Mouse (Mus musculus) myocyte (in vitro differentiated cells): ENCODE results near the gene Shroom3. TPM values are rescaled to one million over a fixed set of nuclear protein-coding genes. Genes with fewer than 3 reads are reported as not detected.

ENCODE experiments used
- H3K27me3 ChIP-seq: one replicate; pipeline ENCODE4 v1.6.1; 2011; ENCODE audit not compliant: control insufficient read depth, insufficient read depth, insufficient read length
- H3K36me3 ChIP-seq: one replicate; pipeline ENCODE4 v1.6.1; 2011; ENCODE audit not compliant: control insufficient read depth, insufficient read depth
- H3K4me2 ChIP-seq: one replicate; pipeline ENCODE4 v1.6.1; 2011; ENCODE audit warnings: low read depth, control low read depth
- H3K4me3 ChIP-seq: one replicate; pipeline ENCODE4 v1.5.1; 2011; ENCODE audit warnings: mild to moderate bottlenecking, control low read depth, moderate library complexity
- H3K79me2 ChIP-seq: one replicate; pipeline ENCODE4 v1.6.1; 2011; ENCODE audit not compliant: control insufficient read depth, insufficient read depth
- H3ac ChIP-seq: one replicate; pipeline ENCODE4 v1.6.1; 2011; ENCODE audit not compliant: control insufficient read depth, insufficient read length
- CEBPB ChIP-seq: IDR thresholded peaks from 2 replicates; pipeline ENCODE4 v1.6.1; 2011; ENCODE audit warnings: mild to moderate bottlenecking, moderate library complexity; ENCODE audit not compliant: poor library complexity, insufficient read depth, severe bottlenecking
- E2F4 ChIP-seq: IDR thresholded peaks from one replicate; pipeline ENCODE4 v1.6.1; 2011; ENCODE audit warnings: mild to moderate bottlenecking, control low read depth, moderate library complexity; ENCODE audit not compliant: insufficient read depth
- MAX ChIP-seq: IDR thresholded peaks from one replicate; pipeline ENCODE4 v1.6.1; 2011; ENCODE audit warnings: low read depth, mild to moderate bottlenecking, control low read depth
- MYOD1 ChIP-seq, 3 experiments: IDR thresholded peaks; one replicate each; pipeline ENCODE4 v1.6.1; 2011; ENCODE audit warnings: control low read depth in 2 of 3, low read depth in 2 of 3, mild to moderate bottlenecking in 2 of 3, moderate library complexity in 1 of 3; ENCODE audit not compliant: insufficient read length in 2 of 3, control insufficient read depth in 1 of 3
- MYOG ChIP-seq, 3 experiments: IDR thresholded peaks; one replicate each; pipeline ENCODE4 v1.6.1; 2011; ENCODE audit warnings: control low read depth in 2 of 3, low read depth in 2 of 3, mild to moderate bottlenecking in 2 of 3; ENCODE audit not compliant: insufficient read length in 2 of 3, control insufficient read depth in 1 of 3, insufficient read depth in 1 of 3
- POLR2A ChIP-seq: IDR thresholded peaks from one replicate; pipeline ENCODE4 v1.6.1; 2011; ENCODE audit warnings: low read depth, mild to moderate bottlenecking, control low read depth, moderate library complexity; ENCODE audit not compliant: insufficient read length
- POLR2AphosphoS2 ChIP-seq: IDR thresholded peaks from one replicate; pipeline ENCODE4 v1.6.1; 2011; ENCODE audit warnings: low read depth, control low read depth; ENCODE audit not compliant: insufficient read length
- REST ChIP-seq: IDR thresholded peaks from one replicate; pipeline ENCODE4 v1.6.1; 2011; ENCODE audit warnings: mild to moderate bottlenecking, control low read depth, moderate library complexity; ENCODE audit not compliant: insufficient read depth, insufficient read length
- SRF ChIP-seq: IDR thresholded peaks from one replicate; pipeline ENCODE4 v1.6.1; 2011; ENCODE audit warnings: low read depth; ENCODE audit not compliant: control insufficient read depth, insufficient read length
- TCF12 ChIP-seq: IDR thresholded peaks from one replicate; pipeline ENCODE4 v1.6.1; 2011; ENCODE audit warnings: mild to moderate bottlenecking, control low read depth; ENCODE audit not compliant: poor library complexity, insufficient read depth, severe bottlenecking
- TCF3 ChIP-seq: IDR thresholded peaks from one replicate; pipeline ENCODE4 v1.6.1; 2011; ENCODE audit warnings: low read depth, control low read depth; ENCODE audit not compliant: insufficient read length
- USF1 ChIP-seq: IDR thresholded peaks from one replicate; pipeline ENCODE4 v1.6.1; 2011; ENCODE audit warnings: low read depth, mild to moderate bottlenecking, control low read depth, moderate library complexity
- polyA plus RNA-seq: library from polyadenylated mRNA; unstranded; fragments of >200 nt; fragmentation: generic; extraction: Trizol; gene quantifications from one replicate; pipeline ENCODE4 v1.2.1, GENCODE M21; 2012; ENCODE audit warnings: missing spikeins

Shroom3 gene
- polyA plus RNA-seq, 1 experiment = 7.1 TPM

DNA sequence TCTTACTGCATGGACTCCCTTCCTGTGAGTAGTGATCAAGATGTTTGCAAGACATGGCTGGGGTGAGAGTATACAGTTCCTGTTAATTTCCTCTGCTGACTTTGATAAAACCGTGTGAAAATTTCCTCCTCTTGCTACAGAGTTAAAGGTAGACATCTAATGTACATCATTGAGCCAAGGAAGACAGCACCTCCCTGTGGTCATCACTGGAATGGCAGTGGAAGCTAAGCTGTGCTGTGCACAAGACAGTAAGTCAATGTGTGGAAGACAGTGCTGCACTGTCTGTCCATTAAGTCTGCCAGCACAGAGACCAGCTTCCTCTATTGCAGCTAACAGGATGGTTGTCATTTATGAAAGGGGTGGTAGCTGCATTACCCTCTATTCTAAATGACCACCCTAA, 27.0 kb upstream of the Shroom3 start:
- H3K4me3 ChIP-seq = no peak overlapping the region
- H3K36me3 ChIP-seq = no peaks in the 10 kb centered on the region
- H3K27me3 ChIP-seq = peaks cover 3% of the 10 kb centered on the region
- no peaks in the 10 kb centered on the region for H3K79me2 ChIP-seq
- H3K4me2 ChIP-seq = no peak overlapping the region
- no peak for TF ChIP-seq E2F4
- TF ChIP-seq MYOD1 (IDR thresholded peaks at IDR 0.05; ENCODE audit: control insufficient read depth in 1 of 3, insufficient read length in 2 of 3, low read depth in 2 of 3) = no peak
- TF ChIP-seq POLR2A = no peak
- no peak for TF ChIP-seq MAX
- TF ChIP-seq REST = no peak
- TF ChIP-seq TCF3 = no peak
- no peak for TF ChIP-seq POLR2AphosphoS2
- H3ac ChIP-seq = no peak overlapping the region

DNA sequence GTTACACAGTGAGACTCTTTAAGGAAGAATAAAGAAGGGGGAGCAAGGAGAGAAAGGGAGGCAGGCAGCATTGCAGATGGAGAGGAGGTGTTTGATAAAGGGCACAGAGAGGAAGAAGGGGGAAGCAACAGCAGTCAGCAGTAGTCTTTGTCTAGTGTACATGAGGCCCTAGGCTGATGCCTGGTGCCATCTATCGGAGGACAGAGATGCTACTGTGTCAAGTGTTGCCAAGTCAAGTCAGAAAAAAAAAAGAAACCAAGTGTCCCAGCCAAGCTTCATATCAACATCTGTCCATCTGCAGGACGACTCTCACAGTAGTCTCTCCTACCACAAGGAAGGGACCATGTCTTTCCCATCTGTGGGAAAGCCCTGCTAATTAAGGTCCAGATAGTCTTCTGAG, 18.9 kb upstream of the Shroom3 start:
- Histone ChIP-seq H3K27me3 (no peaks in the 10 kb centered on the region), H3K36me3 (no peaks in the 10 kb centered on the region), H3K4me2 (no peak overlapping the region), H3K79me2 (no peaks in the 10 kb centered on the region), H3K4me3 (no peak overlapping the region), H3ac (no peak overlapping the region)
- TF ChIP-seq USF1 (no peak), TCF3 (no peak), REST (no peak), TCF12 (no peak), CEBPB (no peak), SRF (no peak)

DNA sequence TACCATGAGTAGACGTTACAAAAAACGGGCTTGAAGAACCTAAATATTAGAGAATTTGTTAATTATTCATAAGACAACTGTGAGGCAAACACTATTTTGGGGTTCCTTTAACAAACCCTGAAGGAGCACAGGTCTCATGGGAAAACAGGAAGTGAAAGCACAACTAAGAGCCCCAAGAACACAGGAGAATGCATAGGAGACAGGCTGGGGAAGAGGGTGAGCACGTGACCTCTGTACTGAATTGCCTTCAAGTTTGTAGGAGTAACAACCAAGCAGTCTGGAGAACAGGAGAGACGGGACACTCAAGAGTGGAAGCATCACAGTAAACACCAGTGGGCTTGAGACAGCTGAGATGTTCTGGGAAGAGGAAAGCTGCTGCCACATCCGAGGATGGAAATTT, 16.4 kb upstream of the Shroom3 start:
- no peak overlapping the region for H3K4me2 ChIP-seq
- TF ChIP-seq USF1 (peak; percentile 54), MAX (no peak)

DNA sequence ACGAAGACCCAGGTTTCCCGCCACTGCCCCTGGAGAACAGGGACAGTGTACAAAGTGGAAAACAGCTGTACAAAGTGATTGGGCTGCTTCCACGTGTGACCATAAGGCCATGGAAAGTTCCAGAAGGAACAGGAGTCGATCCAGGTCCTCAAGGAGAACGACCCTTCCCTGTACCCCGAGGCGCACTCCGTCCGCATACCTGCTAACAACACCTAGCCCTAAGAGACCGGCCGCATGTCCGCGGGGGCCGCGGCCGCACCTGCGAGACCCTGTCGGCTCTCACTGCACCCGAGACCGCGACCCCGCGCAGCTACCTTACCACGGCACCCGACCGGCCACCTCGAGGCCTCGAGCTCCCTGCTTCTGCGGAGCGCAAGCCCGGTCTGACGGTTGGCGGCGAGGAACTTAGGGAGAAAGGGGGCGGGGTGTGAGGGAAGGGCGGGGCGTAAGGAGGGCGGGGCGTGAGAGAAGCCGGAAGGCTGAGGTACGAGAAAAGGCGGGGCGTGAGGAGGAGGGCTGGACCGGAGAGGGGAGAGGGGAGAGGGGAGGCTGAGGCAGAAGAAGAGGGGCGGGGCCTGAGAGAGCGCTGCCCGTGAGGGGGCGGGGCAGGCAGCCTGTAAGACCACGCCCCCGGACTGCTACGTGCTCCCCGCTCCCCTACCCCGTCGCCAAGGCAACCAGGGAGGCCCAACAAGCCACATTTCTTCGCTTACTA, 8.2 kb upstream of the Shroom3 start, which contains the start of gene Ccdc158:
TSS of gene Ccdc158 (minus strand) at position 413 of the 715 bp plus-strand sequence.
- Histone ChIP-seq H3K27me3 (peaks cover 15% of the 10 kb centered on the region), H3ac (no peak within 1 kb of the TSS), H3K4me2 (no peak within 1 kb of the TSS), H3K4me3 (no peak within 1 kb of the TSS), H3K79me2 (no peaks in the 10 kb centered on the region), H3K36me3 (no peaks in the 10 kb centered on the region)
- TF ChIP-seq POLR2AphosphoS2 (no peak), TCF12 (no peak), SRF (no peak), MYOD1 (IDR thresholded peaks at IDR 0.05; ENCODE audit: control insufficient read depth in 1 of 3, insufficient read length in 2 of 3, low read depth in 2 of 3) (no peak), MYOG (IDR thresholded peaks at IDR 0.05; ENCODE audit: control insufficient read depth in 1 of 3, insufficient read depth in 1 of 3, insufficient read length in 2 of 3, low read depth in 2 of 3) (no peak), USF1 (no peak), TCF3 (no peak), POLR2A (no peak), E2F4 (no peak), REST (no peak), MAX (no peak), CEBPB (no peak)

More for the DNA sequence above, 16.4 kb upstream of the Shroom3 start:
- Histone ChIP-seq H3K27me3 (peaks cover 5% of the 10 kb centered on the region), H3K36me3 (no peaks in the 10 kb centered on the region), H3ac (no peak overlapping the region), H3K4me3 (no peak overlapping the region), H3K79me2 (no peaks in the 10 kb centered on the region)

DNA sequence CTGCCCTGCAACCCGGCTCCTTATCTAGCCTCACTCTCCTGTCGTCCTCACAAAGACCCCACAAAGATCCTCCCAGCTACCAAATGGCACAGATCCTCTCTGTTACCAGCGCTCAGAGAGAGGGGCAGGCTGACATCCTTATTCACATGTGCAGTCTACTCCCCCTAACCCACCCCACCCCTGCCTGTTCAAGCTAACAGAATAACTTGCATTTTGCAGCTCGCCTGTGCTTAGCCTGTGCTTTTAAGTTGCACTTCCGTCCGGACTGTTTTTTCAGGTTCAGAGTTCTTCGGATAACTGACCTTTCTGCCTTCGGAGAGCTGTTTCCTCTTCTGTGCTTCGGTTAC, 7.7 kb upstream of the Shroom3 start:
- no peaks in the 10 kb centered on the region for H3K79me2 ChIP-seq
- H3K4me3 ChIP-seq = no peak overlapping the region
- peaks cover 10% of the 10 kb centered on the region for H3K27me3 ChIP-seq
- no peak for TF ChIP-seq POLR2A
- TF ChIP-seq TCF3 = no peak
- TF ChIP-seq USF1 = no peak
- no peak for TF ChIP-seq MYOD1 (IDR thresholded peaks at IDR 0.05; ENCODE audit: control insufficient read depth in 1 of 3, insufficient read length in 2 of 3, low read depth in 2 of 3)
- TF ChIP-seq MYOG (IDR thresholded peaks at IDR 0.05; ENCODE audit: control insufficient read depth in 1 of 3, insufficient read depth in 1 of 3, insufficient read length in 2 of 3, low read depth in 2 of 3) = no peak
- H3ac ChIP-seq = no peak overlapping the region
- no peaks in the 10 kb centered on the region for H3K36me3 ChIP-seq
- no peak overlapping the region for H3K4me2 ChIP-seq

DNA sequence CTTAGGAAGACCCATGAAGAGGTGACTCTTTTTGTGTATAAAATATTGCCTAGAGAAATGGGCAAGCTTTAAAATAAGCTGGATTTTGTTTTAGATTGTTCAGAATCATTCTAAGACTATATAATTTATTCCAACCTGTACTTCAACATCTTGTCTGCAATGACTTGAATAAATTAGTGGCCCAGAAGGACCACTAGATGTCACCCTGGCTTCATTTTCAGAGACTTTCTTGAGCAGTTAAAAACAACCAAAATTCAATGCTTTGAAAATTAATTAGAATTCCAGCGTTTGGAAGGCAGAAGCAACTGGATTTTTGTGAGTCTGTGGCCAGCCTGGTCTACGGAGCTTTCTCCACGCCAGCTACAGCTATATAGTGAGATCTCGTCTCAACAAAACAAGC, 3.8 kb upstream of the Shroom3 start:
- peaks cover 17% of the 10 kb centered on the region for H3K27me3 ChIP-seq
- TF ChIP-seq TCF12 (no peak), MYOG (IDR thresholded peaks at IDR 0.05; ENCODE audit: control insufficient read depth in 1 of 3, insufficient read depth in 1 of 3, insufficient read length in 2 of 3, low read depth in 2 of 3) (no peak), POLR2AphosphoS2 (no peak)
- H3K79me2 ChIP-seq = no peaks in the 10 kb centered on the region
- no peaks in the 10 kb centered on the region for H3K36me3 ChIP-seq
- H3K4me3 ChIP-seq = no peak overlapping the region
- no peak overlapping the region for H3K4me2 ChIP-seq
- H3ac ChIP-seq = no peak overlapping the region
